In the genomic region with DNA sequence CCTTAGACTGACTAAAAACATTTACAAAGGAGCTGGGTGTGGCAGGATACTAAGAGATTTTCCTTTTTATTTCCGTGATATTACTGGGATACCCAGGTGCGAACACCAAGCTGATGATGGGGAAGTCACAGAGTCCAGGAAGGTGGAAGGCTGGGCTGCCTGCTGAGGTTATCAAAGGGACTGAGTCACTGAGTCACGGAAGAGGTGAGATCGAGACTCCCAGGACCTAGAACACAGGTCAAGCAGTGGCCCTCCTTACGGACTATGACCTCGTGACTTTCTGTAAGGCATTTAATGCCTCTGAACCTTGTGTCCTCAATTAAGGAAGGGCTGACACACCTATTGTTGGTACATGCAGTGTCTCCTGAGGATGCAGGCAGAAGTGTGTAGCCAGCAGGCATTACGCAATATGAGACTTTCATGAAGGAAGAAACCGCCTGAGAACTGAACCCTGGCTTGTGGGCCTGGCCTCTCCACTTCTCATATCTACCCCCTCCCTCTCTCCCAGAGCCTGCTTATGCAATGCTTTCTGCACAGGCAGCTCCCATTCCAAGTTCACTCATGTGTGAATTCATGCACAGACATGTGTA, we compare ENCODE assay signal across 13 mouse cellular contexts. TPM values are rescaled to one million over a fixed set of nuclear protein-coding genes. Genes with fewer than 3 reads are reported as not detected.
A peak's percentile ranks its signal among the peaks of the same experiment; 100 is the strongest.
DNase-seq lines count a peak whose midpoint lies in the region; ATAC-seq and TF ChIP-seq lines count a peak whose summit lies in the region.
"Had no signal": no experiment of that assay in that cellular context is flagged by ENCODE, and none has a peak within 500 bp of the region (broad histone marks: within the 10 kb centered on the region; RNA-seq: fewer than 3 reads in every experiment).

No protein-coding gene starts in this region.

- peaks cover 78% of the 10 kb centered on the region for H3K4me1 ChIP-seq in liver, embryonic 12.5 days
- peaks cover 21% of the 10 kb centered on the region for H3K4me1 ChIP-seq in bone marrow, adult 2 months (ENCODE audit: control insufficient read depth, insufficient read depth, low read length)
- H3K4me1 ChIP-seq: forebrain, embryonic 12.5 days; hindbrain, embryonic 15.5 days; limb, embryonic 15.5 days; neural tube, embryonic 12.5 days had no signal

- no peaks in the 10 kb centered on the region for H3K27me3 ChIP-seq in liver, embryonic 12.5 days (replicated peaks)
- H3K27me3 ChIP-seq: forebrain, embryonic 12.5 days; hindbrain, embryonic 15.5 days; limb, embryonic 15.5 days; neural tube, embryonic 12.5 days had no signal

- no peak for ATAC-seq in liver, embryonic 12.5 days
- ATAC-seq in monocyte, adult 5-6 weeks (replicated peaks; ENCODE audit: insufficient number of reproducible peaks, low FRiP score, low TSS enrichment, poor library complexity, severe bottlenecking), result peak; percentile 81

- peak overlapping the region; percentile 8; the same call in 1 of the 2 replicates for H3K27ac ChIP-seq in liver, embryonic 12.5 days
- peak overlapping the region; percentile 59 for H3K27ac ChIP-seq in bone marrow, adult 2 months (ENCODE audit: control insufficient read depth, insufficient read depth, low read depth, low read length, poor library complexity)
- H3K27ac ChIP-seq: forebrain, embryonic 12.5 days; hindbrain, embryonic 15.5 days; limb, embryonic 15.5 days; neural tube, embryonic 12.5 days had no signal

- H3K4me3 ChIP-seq in liver, embryonic 12.5 days, result no peak overlapping the region
- no peak overlapping the region for H3K4me3 ChIP-seq in bone marrow, adult 2 months (replicated peaks; ENCODE audit: control insufficient read depth, low read depth, low read length)
- H3K4me3 ChIP-seq: forebrain, embryonic 12.5 days; hindbrain, embryonic 15.5 days; limb, embryonic 15.5 days; neural tube, embryonic 12.5 days had no signal

- no peaks in the 10 kb centered on the region for H3K9me3 ChIP-seq in liver, embryonic 12.5 days (replicated peaks)
- H3K9me3 ChIP-seq: forebrain, embryonic 12.5 days; hindbrain, embryonic 15.5 days; limb, embryonic 15.5 days; neural tube, embryonic 12.5 days had no signal

- DNase-seq in liver, result no peak
- DNase-seq in kidney, adult 11 months, result peak; percentile 81
- DNase-seq in natural killer cell, adult 2 months (ENCODE audit: low spot score in 2 of 2), result no peak
- DNase-seq in thymus, postnatal 36 days, result no peak
- no peak for DNase-seq in thymus, adult 18-20 months
- DNase-seq: cerebellum, adult 11-12 months had no signal

- no peak for TF ChIP-seq POLR2A in bone marrow, adult 2 months (IDR thresholded peaks at IDR 0.05; ENCODE audit: borderline replicate concordance, control insufficient read depth, low read depth, low read length)

- TF ChIP-seq CTCF in bone marrow, adult 2 months (IDR thresholded peaks at IDR 0.05; ENCODE audit: control insufficient read depth, insufficient read depth, low read length), result no peak

- 66% methylated on average over 8 of the region's 8 CpGs for WGBS in liver, embryonic 12.5 days (ENCODE audit: insufficient replicate concordance)
- 48% methylated on average over 8 of the region's 8 CpGs for WGBS in bone marrow, adult 2 months

- no peak overlapping the region for H3K4me2 ChIP-seq in liver, embryonic 12.5 days
- H3K4me2 ChIP-seq: forebrain, embryonic 12.5 days; hindbrain, embryonic 15.5 days; limb, embryonic 15.5 days; neural tube, embryonic 12.5 days had no signal

- H3K36me3 ChIP-seq in liver, embryonic 12.5 days, result no peaks in the 10 kb centered on the region
- H3K36me3 ChIP-seq: forebrain, embryonic 12.5 days; hindbrain, embryonic 15.5 days; limb, embryonic 15.5 days; neural tube, embryonic 12.5 days had no signal

- H3K9ac ChIP-seq in liver, embryonic 12.5 days, result no peak overlapping the region
- H3K9ac ChIP-seq: forebrain, embryonic 12.5 days; hindbrain, embryonic 15.5 days; limb, embryonic 15.5 days; neural tube, embryonic 12.5 days had no signal

RNA-seq across cellular contexts. Expression of a gene that starts 42.3 kb away (rescaled TPM):
- 42.4 and 42.8 TPM in 2 replicates for polyA plus RNA-seq in liver, embryonic 12.5 days (2016; fragmentation: Nextera tagmentation; extraction: Ambion mirVana)
- 18.8 and 23.8 TPM in 2 replicates for polyA plus RNA-seq in bone marrow, adult 2 months (2011; ENCODE audit: insufficient read depth, insufficient read length, low replicate concordance, missing spikeins)
- total RNA-seq in monocyte, adult 5-6 weeks (2017), result 35.1 to 44.1 TPM (median 40.2 TPM) in 3 replicates
